Mouse (Mus musculus) kidney, adult 2 months (tissue): ENCODE measurements around the gene Htr1f. TPM values are rescaled to one million over a fixed set of nuclear protein-coding genes. Genes with fewer than 3 reads are reported as not detected.

Experiments
- DNase-seq: peaks from one replicate; pipeline ENCODE4 v3.0.0; 2021
- H3K27ac ChIP-seq: fragments of 200-500 bp; 2 replicates; pipeline ENCODE4 v1.5.1; 2012; ENCODE audit warnings: low read depth, low read length, control low read depth, inconsistent platforms; ENCODE audit not compliant: insufficient read depth
- H3K27me3 ChIP-seq: fragments of 200-500 bp; replicated peaks from 2 replicates; pipeline ENCODE4 v1.6.1; 2012; ENCODE audit warnings: mild to moderate bottlenecking, moderate library complexity, low read length, inconsistent platforms; ENCODE audit not compliant: control insufficient read depth, insufficient read depth
- H3K36me3 ChIP-seq: fragments of 200-500 bp; 2 replicates; pipeline ENCODE4 v1.6.1; 2012; ENCODE audit warnings: mild to moderate bottlenecking, moderate library complexity, low read length, inconsistent platforms; ENCODE audit not compliant: control insufficient read depth, insufficient read depth
- H3K4me1 ChIP-seq: fragments of 200-500 bp; 2 replicates; pipeline ENCODE4 v1.6.1; 2011; ENCODE audit warnings: low read length; ENCODE audit not compliant: control insufficient read depth, insufficient read depth
- H3K4me3 ChIP-seq: fragments of 200-500 bp; 2 replicates; pipeline ENCODE4 v1.5.1; 2011; ENCODE audit warnings: mild to moderate bottlenecking, low read depth, low read length, control low read depth; ENCODE audit not compliant: insufficient read depth
- CTCF ChIP-seq: fragments of 200-500 bp; conservative IDR thresholded peaks from 2 replicates; pipeline ENCODE4 v1.5.1; 2011; ENCODE audit warnings: low read depth, mild to moderate bottlenecking, control low read depth, low read length, moderate library complexity, mixed read lengths; ENCODE audit not compliant: insufficient read depth, insufficient read length
- POLR2A ChIP-seq: fragments of 200-500 bp; IDR thresholded peaks from one replicate; pipeline ENCODE4 v1.6.1; 2011; ENCODE audit warnings: low read depth, low read length, control low read depth
- WGBS: fragments of 180-500 bp; shearing (Covaris S2); methylation state at CpG from one replicate; pipeline ENCODE4 v1.1.7; 2018; 5-methylcytosine and 5-hydroxymethylcytosine counted together
- polyA plus RNA-seq: library from polyadenylated mRNA; depleted of rRNA; stranded (reverse); fragments of >200 nt; gene quantifications from 2 replicates; pipeline ENCODE4 v1.2.3, GENCODE M21; 2012

Htr1f gene
- polyA plus RNA-seq, 1 experiment = not detected

DNA sequence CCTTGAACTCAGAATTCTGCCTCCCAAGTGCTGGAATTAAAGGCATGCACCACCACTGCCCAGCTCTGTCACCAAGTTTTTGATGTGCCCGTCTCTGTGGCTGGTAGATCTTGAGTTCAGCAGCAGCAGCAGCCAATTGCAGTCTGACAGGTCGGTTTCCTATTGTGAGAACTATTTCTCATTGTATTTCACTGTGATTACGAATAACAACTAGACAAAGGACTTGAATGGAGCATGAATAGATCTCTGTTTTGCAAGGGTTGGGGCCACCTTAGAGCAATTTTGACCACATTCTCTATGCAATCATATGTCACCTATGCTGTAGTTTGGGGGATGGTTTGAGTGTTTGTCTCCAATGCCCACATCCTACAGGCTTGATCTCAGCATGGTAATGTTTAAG, 224.7 kb downstream of the Htr1f start:
- Histone ChIP-seq H3K4me3 (no peak overlapping the region), H3K27me3 (no peaks in the 10 kb centered on the region), H3K36me3 (no peaks in the 10 kb centered on the region), H3K4me1 (no peaks in the 10 kb centered on the region), H3K27ac (no peak overlapping the region)
- no peak for DNase-seq
- TF ChIP-seq POLR2A = no peak
- TF ChIP-seq CTCF = no peak
- WGBS = 83% methylated on average over 3 of the region's 3 CpGs

DNA sequence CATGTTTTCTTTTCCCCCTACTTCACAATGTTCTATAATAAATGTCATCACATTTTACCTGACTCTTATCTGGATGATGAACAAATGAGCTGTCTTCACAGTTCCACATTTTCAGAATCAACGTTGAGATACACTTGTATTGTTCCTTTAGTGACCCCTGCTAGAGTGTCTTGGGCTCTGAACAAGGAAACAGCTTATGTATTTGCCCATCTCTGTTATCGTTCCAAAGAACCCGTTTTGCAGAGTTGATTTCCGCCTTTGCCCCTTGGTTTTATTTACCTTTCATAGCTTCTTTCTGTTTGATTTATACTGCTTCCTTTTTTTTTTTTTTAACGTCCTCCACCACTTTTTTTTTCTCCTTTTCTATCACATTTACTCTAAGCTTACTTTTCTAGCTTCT, 225.9 kb downstream of the Htr1f start:
- 58% methylated on average over 5 of the region's 5 CpGs for WGBS
- no peak for DNase-seq
- H3K27ac ChIP-seq = no peak overlapping the region
- TF ChIP-seq POLR2A (no peak), CTCF (no peak)
- H3K4me3 ChIP-seq = no peak overlapping the region
- H3K36me3 ChIP-seq = no peaks in the 10 kb centered on the region
- no peaks in the 10 kb centered on the region for H3K27me3 ChIP-seq
- H3K4me1 ChIP-seq = no peaks in the 10 kb centered on the region

DNA sequence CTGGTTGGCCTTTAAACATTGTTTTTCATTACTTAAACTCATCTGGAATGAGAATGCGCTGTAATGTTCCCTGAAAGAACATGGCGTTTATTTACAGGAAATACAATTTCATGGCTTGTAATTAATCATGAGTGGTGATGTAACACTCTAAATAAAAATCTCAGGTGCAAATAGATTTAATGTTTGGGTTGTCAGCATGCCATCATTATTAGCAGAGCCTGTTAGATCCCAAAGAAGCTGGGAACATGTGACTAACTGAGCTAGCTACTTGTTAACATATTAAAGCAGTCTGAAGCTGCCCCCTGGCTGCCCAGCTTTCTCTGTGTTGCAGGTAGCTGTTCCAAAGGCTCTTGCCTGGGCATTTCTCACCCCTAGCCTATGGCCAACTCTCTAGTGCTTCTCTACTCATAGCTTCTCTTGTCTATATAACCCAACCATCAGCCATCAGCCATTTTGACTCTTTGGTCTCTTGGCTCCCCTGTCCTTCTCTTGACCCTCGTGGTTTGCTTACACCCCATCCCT, 227.0 kb downstream of the Htr1f start:
- no peaks in the 10 kb centered on the region for H3K36me3 ChIP-seq
- no peak overlapping the region for H3K4me3 ChIP-seq
- DNase-seq = peak; percentile 35
- no peak overlapping the region for H3K27ac ChIP-seq
- 73% methylated on average over 3 of the region's 3 CpGs for WGBS
- H3K4me1 ChIP-seq = no peaks in the 10 kb centered on the region
- no peaks in the 10 kb centered on the region for H3K27me3 ChIP-seq
- peak; percentile 33; the same call in 1 of the 2 replicates for TF ChIP-seq CTCF
- no peak for TF ChIP-seq POLR2A

DNA sequence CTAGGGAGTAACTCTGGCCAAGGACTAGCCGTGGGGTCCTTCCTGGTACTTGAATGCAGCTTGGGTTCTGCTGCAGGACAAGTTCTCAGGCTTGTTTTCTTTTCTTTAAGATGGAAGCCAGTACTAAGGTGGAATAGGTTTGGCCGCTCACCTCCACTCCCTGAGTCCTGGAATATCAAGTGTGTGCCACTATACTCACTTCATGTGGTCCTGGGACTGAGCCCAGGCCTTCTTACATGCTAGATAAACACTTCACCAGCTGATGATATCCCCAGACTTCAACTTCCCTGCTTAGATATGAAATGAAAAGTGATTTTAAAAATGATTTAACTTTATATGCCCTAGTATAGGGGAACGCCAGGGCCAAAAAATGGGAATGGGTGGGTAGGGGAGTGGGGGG, 228.3 kb downstream of the Htr1f start:
- Histone ChIP-seq H3K27me3 (no peaks in the 10 kb centered on the region), H3K4me1 (no peaks in the 10 kb centered on the region), H3K4me3 (no peak overlapping the region), H3K27ac (no peak overlapping the region), H3K36me3 (no peaks in the 10 kb centered on the region)
- no peak for DNase-seq
- WGBS = 75% methylated on average over 3 of the region's 3 CpGs
- TF ChIP-seq CTCF = no peak
- no peak for TF ChIP-seq POLR2A

DNA sequence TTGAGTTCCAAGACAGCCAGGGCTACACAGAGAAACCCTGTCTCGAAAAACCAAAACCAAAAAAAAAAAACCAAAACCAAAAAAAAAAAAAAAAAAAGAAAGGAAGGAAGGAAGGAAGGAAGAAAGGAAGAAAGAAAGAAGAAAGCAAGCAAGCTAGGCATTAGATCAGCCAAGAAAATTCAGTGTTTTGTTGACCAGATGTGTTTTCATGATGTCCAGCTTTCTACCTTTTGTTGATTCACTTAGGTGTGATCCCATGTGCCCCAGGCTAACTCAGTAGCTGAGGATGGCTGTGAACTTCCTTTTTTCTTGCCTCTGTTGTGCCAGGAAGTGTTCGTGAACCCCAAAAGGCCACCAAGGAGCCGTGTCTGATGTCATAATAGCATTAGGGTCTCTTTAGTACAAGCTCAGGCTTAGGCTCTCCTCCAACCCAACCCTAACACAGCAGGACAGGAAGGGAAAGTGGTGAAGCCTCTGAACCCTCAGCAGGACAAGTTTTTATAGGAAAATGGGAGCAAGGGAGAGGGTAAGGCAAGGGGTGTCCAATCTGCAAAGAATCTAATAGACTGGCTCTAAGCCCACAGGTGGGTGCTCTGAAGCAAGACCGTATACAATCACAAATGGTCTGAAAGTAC, 228.9 kb downstream of the Htr1f start:
- Histone ChIP-seq H3K36me3 (no peaks in the 10 kb centered on the region), H3K27me3 (no peaks in the 10 kb centered on the region), H3K27ac (no peak overlapping the region), H3K4me3 (no peak overlapping the region), H3K4me1 (no peaks in the 10 kb centered on the region)
- 66% methylated on average over 4 of the region's 4 CpGs for WGBS
- TF ChIP-seq CTCF (no peak), POLR2A (no peak)
- no peak for DNase-seq

DNA sequence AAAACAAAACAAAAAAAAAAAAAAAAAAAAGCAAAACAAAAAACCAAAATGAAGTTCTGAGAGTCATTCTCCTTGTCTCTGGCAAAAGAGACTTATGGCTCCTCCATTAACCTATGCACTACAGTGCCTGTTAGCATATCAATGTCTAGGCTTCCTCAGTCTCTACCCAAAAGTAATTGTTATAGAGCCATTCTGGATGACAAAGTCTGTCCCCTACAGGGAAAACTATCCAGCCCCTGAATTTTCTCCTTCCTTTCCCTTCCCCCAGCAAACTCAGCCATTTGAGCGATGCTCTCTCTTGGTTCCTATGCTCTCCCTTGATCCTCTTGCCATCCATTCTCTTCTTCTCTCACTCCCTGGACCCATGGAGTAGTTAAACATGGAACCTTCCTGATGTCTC, 229.8 kb downstream of the Htr1f start:
- WGBS = 91% methylated on average over 1 of the region's 1 CpGs
- DNase-seq = no peak
- H3K27ac ChIP-seq = no peak overlapping the region
- no peak overlapping the region for H3K4me3 ChIP-seq
- H3K4me1 ChIP-seq = no peaks in the 10 kb centered on the region
- H3K27me3 ChIP-seq = no peaks in the 10 kb centered on the region
- H3K36me3 ChIP-seq = no peaks in the 10 kb centered on the region
- TF ChIP-seq CTCF (no peak), POLR2A (no peak)

DNA sequence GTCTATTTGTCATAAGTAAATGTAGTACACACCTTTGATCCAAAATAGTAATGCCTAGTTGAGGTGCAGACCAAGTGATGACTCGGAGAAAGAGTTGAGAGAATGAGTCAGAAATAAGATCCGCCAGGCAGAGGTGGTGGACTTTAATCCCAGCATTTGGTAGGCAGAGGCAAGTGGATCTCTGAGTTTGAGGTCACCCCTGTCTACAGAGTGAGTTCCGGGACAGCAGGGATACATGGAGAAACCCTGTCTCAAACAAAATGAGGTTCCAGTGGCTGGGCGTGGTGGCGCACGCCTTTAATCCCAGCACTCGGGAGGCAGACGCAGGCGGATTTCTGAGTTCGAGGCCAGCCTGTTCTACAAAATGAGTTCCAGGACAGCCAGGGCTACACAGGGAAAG, 230.3 kb downstream of the Htr1f start:
- Histone ChIP-seq H3K4me1 (no peaks in the 10 kb centered on the region), H3K27ac (no peak overlapping the region), H3K27me3 (no peaks in the 10 kb centered on the region), H3K4me3 (no peak overlapping the region), H3K36me3 (no peaks in the 10 kb centered on the region)
- DNase-seq = no peak
- no peak for TF ChIP-seq POLR2A
- TF ChIP-seq CTCF = no peak
- 98% methylated on average over 10 of the region's 10 CpGs for WGBS
